Mouse (Mus musculus) liver, adult 2 months (tissue): ENCODE results near the gene Msh3.

ENCODE experiments used
- CTCF ChIP-seq: fragments of 200-500 bp; IDR thresholded peaks from 2 replicates; pipeline ENCODE4 v1.5.1; 2011; ENCODE audit warnings: low read depth, low read length, control low read depth
- POLR2A ChIP-seq: fragments of 200-500 bp; IDR thresholded peaks from 2 replicates; pipeline ENCODE4 v1.6.1; 2011; ENCODE audit warnings: low read length, control low read depth; ENCODE audit not compliant: insufficient read depth; ENCODE audit errors: extremely low read depth

- TF ChIP-seq POLR2A (no peak), CTCF (no peak)
Observed at GRCm38 (mm10) chr13:92314613-92315012, 40.2 kb downstream of the Msh3 start.
